Mouse (Mus musculus) embryo, embryonic 11.5 days (tissue): Measurements from ENCODE around the gene Atg7.

Experiments
- DNase-seq: peaks from one replicate; pipeline ENCODE4 v3.0.0-alpha.2; 2012; ENCODE audit warnings: low read depth, low spot score

The Atg7 gene

GRCm38 (mm10) chr6:114900194-114900593, 257.3 kb downstream of the Atg7 start:
- DNase-seq = no peak

- peak; percentile 59 for DNase-seq
Observed at GRCm38 (mm10) chr6:114901321-114901824, 258.5 kb downstream of the Atg7 start.

GRCm38 (mm10) chr6:114901921-114902320, 259.0 kb downstream of the Atg7 start:
- DNase-seq = no peak

- DNase-seq = no peak
Observed at GRCm38 (mm10) chr6:114904233-114904632, 261.3 kb downstream of the Atg7 start.

GRCm38 (mm10) chr6:114904818-114905217, 261.9 kb downstream of the Atg7 start:
- no peak for DNase-seq

- no peak for DNase-seq
Observed at GRCm38 (mm10) chr6:114905253-114906028, 262.5 kb downstream of the Atg7 start.

- no peak for DNase-seq
Observed at GRCm38 (mm10) chr6:114906209-114906608, 263.3 kb downstream of the Atg7 start.

- DNase-seq = no peak
Observed at GRCm38 (mm10) chr6:114907459-114907858, 264.6 kb downstream of the Atg7 start.

- no peak for DNase-seq
Observed at GRCm38 (mm10) chr6:114909801-114910200, 266.9 kb downstream of the Atg7 start.
